ENCODE assay signal across 14 mouse cellular contexts in the genomic region with DNA sequence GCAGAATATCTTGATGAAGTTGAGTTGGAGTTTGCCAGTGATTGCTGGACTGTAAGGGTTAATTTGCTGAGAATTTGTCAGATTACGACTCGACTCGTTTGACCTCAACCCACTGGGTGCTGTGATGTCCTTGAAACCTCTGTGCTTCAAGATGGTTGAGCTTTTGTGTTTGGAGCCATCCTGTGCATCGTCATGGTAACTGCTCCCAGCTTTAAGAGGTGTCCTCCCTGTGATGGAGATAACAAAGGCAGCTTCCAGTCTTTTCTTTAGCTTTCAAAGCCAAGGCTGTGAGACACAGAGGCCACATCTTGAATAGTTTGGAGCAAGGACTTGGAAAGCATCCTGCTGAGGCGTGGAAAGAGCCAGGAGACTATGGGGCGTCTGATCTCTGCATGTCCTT. TPM values are rescaled to one million over a fixed set of nuclear protein-coding genes. Genes with fewer than 3 reads are reported as not detected.
"Had no signal": no experiment of that assay in that cellular context is flagged by ENCODE, and none has a peak within 500 bp of the region (broad histone marks: within the 10 kb centered on the region; RNA-seq: fewer than 3 reads in every experiment).

No protein-coding gene starts in this region.

- H3K4me2 ChIP-seq: kidney, embryonic 15.5 days; limb, embryonic 15.5 days; liver, embryonic 12.5 days; lung, embryonic 14.5 days; midbrain, embryonic 12.5 days had no signal

- H3K4me3 ChIP-seq: kidney, embryonic 15.5 days; limb, embryonic 15.5 days; liver, embryonic 12.5 days; midbrain, embryonic 12.5 days had no signal

- H3K27ac ChIP-seq: kidney, embryonic 15.5 days; limb, embryonic 15.5 days; liver, embryonic 12.5 days; midbrain, embryonic 12.5 days had no signal

- H3K9me3 ChIP-seq: kidney, embryonic 15.5 days; limb, embryonic 15.5 days; liver, embryonic 12.5 days; midbrain, embryonic 12.5 days had no signal

- DNase-seq: kidney, adult 2 months; kidney, postnatal 14 days; layer of hippocampus, postnatal 36 days; lung, embryonic 14.5 days; lung, postnatal 10 days; lung, postnatal 4 days; right cerebral cortex, postnatal 14 days; thymus, postnatal 36 days had no signal

- H3K27me3 ChIP-seq: kidney, embryonic 15.5 days; limb, embryonic 15.5 days; liver, embryonic 12.5 days; midbrain, embryonic 12.5 days had no signal

- H3K9ac ChIP-seq: kidney, embryonic 15.5 days; limb, embryonic 15.5 days; liver, embryonic 12.5 days; lung, embryonic 14.5 days; midbrain, embryonic 12.5 days had no signal

- ATAC-seq: liver, embryonic 12.5 days had no signal

RNA-seq across cellular contexts. Expression of a gene that starts 21.7 kb away (rescaled TPM):
- polyA plus RNA-seq: kidney, adult 2 months had no signal

RNA-seq across cellular contexts. Expression of a gene that starts 25.7 kb away (rescaled TPM):
- polyA plus RNA-seq: large intestine, adult 2 months; small intestine, adult 2 months had no signal
